ENCODE assay signal across 8 mouse cellular contexts in the genomic region with DNA sequence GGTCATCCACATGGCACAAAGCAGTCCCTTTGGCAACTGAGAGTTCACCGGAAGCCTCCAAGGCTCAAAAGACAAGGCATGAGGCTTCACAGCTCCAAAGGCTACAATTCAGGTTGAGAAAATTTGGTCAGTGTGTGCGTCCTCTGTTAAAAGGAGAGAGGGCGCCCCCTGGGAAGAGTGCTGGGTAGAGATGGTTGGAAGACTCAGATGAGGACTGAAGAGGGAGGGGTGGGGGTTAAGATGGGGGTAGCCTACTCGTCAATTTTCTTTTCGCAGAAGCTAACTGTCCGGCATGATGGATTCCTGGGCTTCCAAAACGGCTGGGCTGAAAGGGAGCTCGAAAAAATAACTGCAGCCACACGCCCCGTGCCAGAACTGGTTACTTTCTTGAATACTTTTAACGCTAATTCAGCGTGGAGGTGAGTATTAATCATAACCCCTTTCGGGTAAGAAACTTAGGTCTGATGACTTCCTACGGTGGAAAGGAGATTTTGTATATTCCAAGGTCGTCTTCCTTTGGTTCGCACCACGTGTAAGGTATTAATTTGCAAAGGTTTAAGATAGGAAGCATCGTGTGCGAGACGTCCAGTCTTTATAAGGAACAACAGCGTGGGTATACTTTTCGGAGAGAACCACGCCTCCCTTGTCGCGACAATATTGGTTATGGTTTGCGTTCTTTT. TPM values are rescaled to one million over a fixed set of nuclear protein-coding genes. Genes with fewer than 3 reads are reported as not detected.
DNase-seq lines count a peak whose midpoint lies in the region; ATAC-seq and TF ChIP-seq lines count a peak whose summit lies in the region.

A gene (plus strand): TSS at position 178 of the 680 bp plus-strand sequence.

- WGBS in forebrain, embryonic 15.5 days = under 1% methylated on average over 26 of the region's 26 CpGs
- under 1% methylated on average over 26 of the region's 26 CpGs for WGBS in lung, embryonic 14.5 days

- peak within 1 kb of the TSS; percentile 87 for H3K4me2 ChIP-seq in forebrain, embryonic 15.5 days (replicated peaks)
- H3K4me2 ChIP-seq in lung, embryonic 14.5 days = peak within 1 kb of the TSS; percentile 86

- ATAC-seq in G1E (ENCODE audit: extremely low read depth, insufficient number of reproducible peaks, low FRiP score, poor library complexity, severe bottlenecking) = no peak
- ATAC-seq in forebrain, embryonic 15.5 days (replicated peaks) = no peak
- ATAC-seq in hematopoietic stem cell, adult 5-6 weeks (replicated peaks in 1 of 2; ENCODE audit: insufficient read depth in 1 of 2, low FRiP score in 2 of 2, low TSS enrichment in 1 of 2, low read depth in 1 of 2, poor library complexity in 2 of 2, severe bottlenecking in 2 of 2) = 0 out of 4 replicates have a peak, but pooled peaks have one; percentile 14 to 26
- no peak for ATAC-seq in lung, embryonic 14.5 days (ENCODE audit: insufficient read depth)

- peaks cover 14% of the 10 kb centered on the region for H3K27me3 ChIP-seq in G1E (ENCODE audit: insufficient read depth, low read length)
- no peaks in the 10 kb centered on the region for H3K27me3 ChIP-seq in forebrain, embryonic 15.5 days
- H3K27me3 ChIP-seq in lung, embryonic 14.5 days (ENCODE audit: insufficient read depth, low read length) = no peaks in the 10 kb centered on the region

- H3K36me3 ChIP-seq in G1E (replicated peaks) = peaks cover 20% of the 10 kb centered on the region
- peaks cover 11% of the 10 kb centered on the region for H3K36me3 ChIP-seq in forebrain, embryonic 15.5 days
- H3K36me3 ChIP-seq in lung, embryonic 14.5 days (ENCODE audit: insufficient read depth) = peaks cover 18% of the 10 kb centered on the region

- no peak for TF ChIP-seq CTCF in G1E (IDR thresholded peaks at IDR 0.05; ENCODE audit: low read depth, low read length)
- peak; percentile 71 for TF ChIP-seq CTCF in lung, embryonic 14.5 days (IDR thresholded peaks at IDR 0.05; ENCODE audit: low read depth)

- H3K4me3 ChIP-seq in G1E (ENCODE audit: low read depth, low read length) = peak within 1 kb of the TSS; percentile 82
- peak within 1 kb of the TSS; percentile 95 for H3K4me3 ChIP-seq in forebrain, embryonic 15.5 days
- H3K4me3 ChIP-seq in lung, embryonic 14.5 days (ENCODE audit: low read depth, low read length) = peak within 1 kb of the TSS; percentile 67

- H3K27ac ChIP-seq in forebrain, embryonic 15.5 days (replicated peaks) = peak within 1 kb of the TSS; percentile 96
- H3K27ac ChIP-seq in lung, embryonic 14.5 days (ENCODE audit: low read depth) = peak within 1 kb of the TSS; percentile 86

- H3K9ac ChIP-seq in forebrain, embryonic 15.5 days (replicated peaks) = peak within 1 kb of the TSS; percentile 96
- H3K9ac ChIP-seq in lung, embryonic 14.5 days = peak within 1 kb of the TSS; percentile 61

- H3K9me3 ChIP-seq in G1E (replicated peaks) = no peaks in the 10 kb centered on the region
- no peaks in the 10 kb centered on the region for H3K9me3 ChIP-seq in forebrain, embryonic 15.5 days
- H3K9me3 ChIP-seq in lung, embryonic 14.5 days (ENCODE audit: low read depth, low read length) = no peaks in the 10 kb centered on the region

- peak; percentile 45 for DNase-seq in G1E (ENCODE audit: low spot score)
- DNase-seq in cerebellum, adult 11-12 months = peak; percentile 79
- DNase-seq in layer of hippocampus, adult 8-10 months (ENCODE audit: low spot score in 2 of 2) = peak in 1 of 2 experiments; percentile 72
- peak; percentile 92 for DNase-seq in lung, embryonic 14.5 days
- peak; percentile 85 for DNase-seq in retina, embryonic 14.5 days (ENCODE audit: low spot score)
- DNase-seq in thymus, postnatal 4 days = peak; percentile 90

- H3K4me1 ChIP-seq in G1E (ENCODE audit: insufficient read depth, low read depth, low read length) = peaks cover 34% of the 10 kb centered on the region
- peaks cover 20% of the 10 kb centered on the region for H3K4me1 ChIP-seq in forebrain, embryonic 15.5 days
- peaks cover 8% of the 10 kb centered on the region; the same call in 1 of the 2 replicates for H3K4me1 ChIP-seq in lung, embryonic 14.5 days (ENCODE audit: insufficient read depth)

RNA-seq across cellular contexts. Expression of the gene that starts here (rescaled TPM):
- total RNA-seq in G1E (2014; fragmentation: Nextera tagmentation) = 6.4 and 6.9 TPM in 2 replicates
- 15.1 and 18.8 TPM in 2 replicates for total RNA-seq in G1E (2017)
- polyA plus RNA-seq in G1E (2012) = 54.4 and 58.5 TPM in 2 replicates
- polyA plus RNA-seq in forebrain, embryonic 15.5 days (2015; fragmentation: Nextera tagmentation; extraction: Ambion mirVana) = 9.4 and 10.5 TPM in 2 replicates
- total RNA-seq in hematopoietic stem cell, adult 5-6 weeks (2017) = 15.1 and 18.5 TPM in 2 replicates
- total RNA-seq in layer of hippocampus, adult 8-10 months (2022) = 10 to 100 TPM; 52.2 to 65.5 (median 56.3) TPM
- 5.3 and 5.6 TPM in 2 replicates for polyA plus RNA-seq in lung, embryonic 14.5 days (2014; fragmentation: Nextera tagmentation; extraction: Ambion mirVana)

Comparison
In these comparisons a context has a peak if more than half of its experiments do, and no peak if none do; other contexts are left out.
1. ATAC-seq: peak in hematopoietic stem cell, adult 5-6 weeks (2 of 2); none in G1E (single experiment), forebrain, embryonic 15.5 days (single experiment) and lung, embryonic 14.5 days (single experiment).
2. Peak in every context shown above with its lines, with median percentiles within 50 percentile points of each other: H3K4me3 ChIP-seq.